Mouse (Mus musculus) neural tube, embryonic 11.5 days (tissue): Measurements from ENCODE around the gene Rnaset2b. TPM values are rescaled to one million over a fixed set of nuclear protein-coding genes. Genes with fewer than 3 reads are reported as not detected.
"Not testable (repeated sequence)": the region's sequence is repeated elsewhere in the genome, so short reads cannot be mapped to it uniquely, and the experiment has no call there.

Source experiments
- ATAC-seq: fragments of 200-750 bp; cut with Nextera tagmentation; 2 replicates; pipeline ENCODE4 v1.8.0; 2017; ENCODE audit warnings: moderate number of reproducible peaks, mild to moderate bottlenecking, moderate TSS enrichment, moderate library complexity; ENCODE audit not compliant: insufficient read depth, low FRiP score, low TSS enrichment
- DNase-seq: peaks from one replicate; pipeline ENCODE4 v3.0.0-alpha.2; 2015; ENCODE audit warnings: low spot score
- H3K27ac ChIP-seq: fragments of 300-500 bp; sonication (generic); 2 replicates; pipeline ENCODE4 v1.5.1; 2014; ENCODE audit warnings: low read depth, mild to moderate bottlenecking, low read length
- H3K27me3 ChIP-seq: fragments of 300-500 bp; sonication (generic); 2 replicates; pipeline ENCODE4 v1.6.1; 2014; ENCODE audit warnings: mild to moderate bottlenecking, low read length, mixed read lengths; ENCODE audit not compliant: control insufficient read depth, insufficient read depth
- H3K36me3 ChIP-seq: fragments of 300-500 bp; sonication (generic); 2 replicates; pipeline ENCODE4 v1.6.1; 2014; ENCODE audit warnings: mild to moderate bottlenecking, low read length, moderate library complexity, mixed read lengths; ENCODE audit not compliant: control insufficient read depth, insufficient read depth
- H3K4me1 ChIP-seq: fragments of 300-500 bp; sonication (generic); 2 replicates; pipeline ENCODE4 v1.6.1; 2014; ENCODE audit warnings: low read length, mixed read lengths; ENCODE audit not compliant: control insufficient read depth, insufficient read depth
- H3K4me2 ChIP-seq: fragments of 300-500 bp; sonication (generic); 2 replicates; pipeline ENCODE4 v1.6.1; 2014; ENCODE audit warnings: low read depth, mild to moderate bottlenecking, moderate library complexity
- H3K4me3 ChIP-seq: fragments of 300-500 bp; sonication (generic); 2 replicates; pipeline ENCODE4 v1.5.1; 2014; ENCODE audit warnings: low read depth, low read length
- H3K9ac ChIP-seq: fragments of 300-500 bp; sonication (generic); 2 replicates; pipeline ENCODE4 v1.6.1; 2014; ENCODE audit warnings: mild to moderate bottlenecking, low read length
- H3K9me3 ChIP-seq: fragments of 300-500 bp; sonication (generic); 2 replicates; pipeline ENCODE4 v1.6.1; 2016; ENCODE audit warnings: low read length; ENCODE audit not compliant: control insufficient read depth
- WGBS: fragments of 180-500 bp; shearing (Covaris S2); extraction: QIAGEN DNeasy Blood & Tissue Kit; methylation state at CpG from one replicate; pipeline ENCODE4 v1.1.7; 2014; 5-methylcytosine and 5-hydroxymethylcytosine counted together
- polyA plus RNA-seq: library from polyadenylated mRNA; unstranded; fragments of >200 nt; fragmentation: Nextera tagmentation; extraction: Ambion mirVana; gene quantifications from 2 replicates; pipeline ENCODE4 v1.2.1, GENCODE M21; 2014

The Rnaset2b gene
- polyA plus RNA-seq, 1 experiment from 2014 or later: 110 TPM

- not testable (repeated sequence) for H3K4me1 ChIP-seq, H3K36me3 ChIP-seq, ATAC-seq, H3K9me3 ChIP-seq, H3K27me3 ChIP-seq, H3K27ac ChIP-seq, DNase-seq
- H3K4me3 ChIP-seq: peak overlapping the region; percentile 43
- WGBS: 1% methylated on average over 12 of the region's 12 CpGs
- peak overlapping the region; percentile 47; the same call in 1 of the 2 replicates for H3K9ac ChIP-seq
- peak overlapping the region; percentile 34; the same call in 1 of the 2 replicates for H3K4me2 ChIP-seq
Observed at GRCm38 (mm10) chr17:6960349-6960748, 10.1 kb upstream of the Rnaset2b start.

- not testable (repeated sequence) for H3K27ac ChIP-seq, H3K27me3 ChIP-seq, H3K9me3 ChIP-seq, H3K36me3 ChIP-seq, ATAC-seq, H3K4me1 ChIP-seq
- H3K4me3 ChIP-seq: peak within 1 kb of the TSS; percentile 43
- peak; percentile 18 for DNase-seq
- peak within 1 kb of the TSS; percentile 34; the same call in 1 of the 2 replicates for H3K4me2 ChIP-seq
- peak within 1 kb of the TSS; percentile 47 for H3K9ac ChIP-seq
- under 1% methylated on average over 41 of the region's 51 CpGs for WGBS
Observed at GRCm38 (mm10) chr17:6960776-6961175, 9.7 kb upstream of the Rnaset2b start, which contains the start of gene Tagap1. TSS of gene Tagap1 (minus strand) at chr17:6961156.

GRCm38 (mm10) chr17:6961181-6962000 lies 9.0 kb upstream of the Rnaset2b start:
- H3K27me3 ChIP-seq, H3K36me3 ChIP-seq, H3K4me1 ChIP-seq, H3K27ac ChIP-seq, H3K9ac ChIP-seq, H3K9me3 ChIP-seq: not testable (repeated sequence)
- peak; percentile 15 for DNase-seq
- H3K4me2 ChIP-seq: peak overlapping the region; percentile 27; the same call in 1 of the 2 replicates
- peak overlapping the region; percentile 43 for H3K4me3 ChIP-seq
- ATAC-seq: peak; percentile 97
- 2% methylated on average over 15 of the region's 48 CpGs for WGBS

- not testable (repeated sequence) for H3K4me2 ChIP-seq, ATAC-seq, H3K36me3 ChIP-seq, H3K27ac ChIP-seq, H3K9ac ChIP-seq, H3K4me1 ChIP-seq, H3K27me3 ChIP-seq, DNase-seq, H3K4me3 ChIP-seq, H3K9me3 ChIP-seq
- WGBS: 59% methylated on average over 3 of the region's 6 CpGs
Observed at GRCm38 (mm10) chr17:6962339-6962738, 8.1 kb upstream of the Rnaset2b start.

- not testable (repeated sequence) for H3K4me3 ChIP-seq, H3K36me3 ChIP-seq, H3K27me3 ChIP-seq, H3K27ac ChIP-seq, H3K9ac ChIP-seq, H3K9me3 ChIP-seq, H3K4me1 ChIP-seq, ATAC-seq, DNase-seq, H3K4me2 ChIP-seq
- WGBS: 82% methylated on average over 4 of the region's 4 CpGs
Observed at GRCm38 (mm10) chr17:6962936-6963335, 7.5 kb upstream of the Rnaset2b start.

- 3% methylated on average over 4 of the region's 6 CpGs for WGBS
Observed at GRCm38 (mm10) chr17:6965364-6965763, 5.1 kb upstream of the Rnaset2b start.

GRCm38 (mm10) chr17:6967673-6968072 lies 2.8 kb upstream of the Rnaset2b start:
- not testable (repeated sequence) for H3K4me3 ChIP-seq, H3K27me3 ChIP-seq, H3K27ac ChIP-seq, H3K4me1 ChIP-seq, ATAC-seq, DNase-seq, H3K36me3 ChIP-seq, H3K9ac ChIP-seq, H3K9me3 ChIP-seq, H3K4me2 ChIP-seq
- 57% methylated on average over 1 of the region's 1 CpGs for WGBS

More at GRCm38 (mm10) chr17:6965364-6965763, 5.1 kb upstream of the Rnaset2b start:
- peak; percentile 16 for DNase-seq
- H3K4me1 ChIP-seq, ATAC-seq, H3K4me2 ChIP-seq, H3K9me3 ChIP-seq, H3K9ac ChIP-seq, H3K36me3 ChIP-seq, H3K4me3 ChIP-seq, H3K27me3 ChIP-seq, H3K27ac ChIP-seq: not testable (repeated sequence)

- not testable (repeated sequence) for H3K4me3 ChIP-seq, ATAC-seq, H3K9me3 ChIP-seq, H3K27me3 ChIP-seq, H3K4me1 ChIP-seq, DNase-seq, H3K36me3 ChIP-seq, H3K27ac ChIP-seq, H3K9ac ChIP-seq, H3K4me2 ChIP-seq
- 87% methylated on average over 8 of the region's 8 CpGs for WGBS
Observed at GRCm38 (mm10) chr17:6971238-6971637, 804 bp downstream of the Rnaset2b start.

- 59% methylated on average over 3 of the region's 4 CpGs for WGBS
- not testable (repeated sequence) for H3K9ac ChIP-seq, H3K4me2 ChIP-seq, H3K27ac ChIP-seq, DNase-seq, H3K9me3 ChIP-seq, H3K4me1 ChIP-seq, H3K4me3 ChIP-seq, ATAC-seq, H3K27me3 ChIP-seq, H3K36me3 ChIP-seq
Observed at GRCm38 (mm10) chr17:6972836-6973396, 2.5 kb downstream of the Rnaset2b start.
